Mouse (Mus musculus) MEL (cell line): ENCODE measurements around the gene Plet1.

ENCODE experiments used
- CTCF ChIP-seq, 3 experiments: IDR thresholded peaks in 2 of 3; conservative IDR thresholded peaks in 1 of 3; 2 replicates each; pipeline ENCODE4 v1.5.1; 2011 to 2012; ENCODE audit warnings: low read length in 3 of 3, low read depth in 2 of 3, mild to moderate bottlenecking in 2 of 3, improper control_type of control experiment in 1 of 3, inconsistent platforms in 1 of 3, mixed read lengths in 1 of 3, moderate library complexity in 1 of 3; ENCODE audit not compliant: control insufficient read depth in 1 of 3, insufficient read depth in 1 of 3, poor library complexity in 1 of 3, severe bottlenecking in 1 of 3
- POLR2A ChIP-seq, 2 experiments: IDR thresholded peaks; 2 replicates each; pipeline ENCODE4 v1.6.1; 2011 to 2012; ENCODE audit warnings: low read length in 2 of 2, mild to moderate bottlenecking in 2 of 2, control low read depth in 1 of 2, improper control_type of control experiment in 1 of 2, low read depth in 1 of 2, moderate library complexity in 1 of 2; ENCODE audit not compliant: control insufficient read depth in 1 of 2, insufficient read depth in 1 of 2, poor library complexity in 1 of 2

DNA sequence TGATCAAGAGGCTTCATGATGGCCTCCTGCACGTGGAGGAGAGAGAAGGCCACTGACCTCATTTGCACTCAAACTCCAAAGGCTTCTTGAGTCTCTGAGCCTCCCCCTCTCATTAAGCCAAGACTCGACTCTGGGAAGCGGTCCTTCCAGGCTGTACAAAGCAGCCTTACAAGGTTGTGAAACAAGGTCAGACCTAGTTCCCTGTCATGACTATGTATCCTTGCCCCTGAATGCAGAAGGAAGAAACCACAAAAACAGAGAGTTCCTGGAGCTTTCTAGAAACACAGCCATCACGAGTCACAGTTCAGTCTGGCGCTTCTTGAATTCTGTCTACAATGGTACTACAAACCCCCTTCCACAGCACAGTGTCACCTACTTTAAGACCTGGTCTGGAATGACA, 28.2 kb downstream of the Plet1 start:
- TF ChIP-seq CTCF (IDR thresholded peaks at IDR 0.05 in 2 of 3, conservative IDR thresholded peaks at IDR 0.05 in 1 of 3; ENCODE audit: control insufficient read depth in 1 of 3, insufficient read depth in 1 of 3, low read depth in 2 of 3, low read length in 3 of 3, poor library complexity in 1 of 3, severe bottlenecking in 1 of 3) (no peak), POLR2A (IDR thresholded peaks at IDR 0.05; ENCODE audit: control insufficient read depth in 1 of 2, insufficient read depth in 1 of 2, low read depth in 1 of 2, low read length in 2 of 2, poor library complexity in 1 of 2) (no peak)
